Mouse (Mus musculus) liver, postnatal 0 days (tissue): ENCODE measurements around the gene Gm37240.

Experiments
- CTCF ChIP-seq: sonication (generic); IDR thresholded peaks from 2 replicates; pipeline ENCODE4 v1.5.1; 2016; ENCODE audit warnings: antibody characterized with exemption, low read depth
- EP300 ChIP-seq: IDR thresholded peaks from 2 replicates; pipeline ENCODE4 v1.6.1; 2016; ENCODE audit warnings: antibody characterized with exemption, low read depth, mild to moderate bottlenecking

DNA sequence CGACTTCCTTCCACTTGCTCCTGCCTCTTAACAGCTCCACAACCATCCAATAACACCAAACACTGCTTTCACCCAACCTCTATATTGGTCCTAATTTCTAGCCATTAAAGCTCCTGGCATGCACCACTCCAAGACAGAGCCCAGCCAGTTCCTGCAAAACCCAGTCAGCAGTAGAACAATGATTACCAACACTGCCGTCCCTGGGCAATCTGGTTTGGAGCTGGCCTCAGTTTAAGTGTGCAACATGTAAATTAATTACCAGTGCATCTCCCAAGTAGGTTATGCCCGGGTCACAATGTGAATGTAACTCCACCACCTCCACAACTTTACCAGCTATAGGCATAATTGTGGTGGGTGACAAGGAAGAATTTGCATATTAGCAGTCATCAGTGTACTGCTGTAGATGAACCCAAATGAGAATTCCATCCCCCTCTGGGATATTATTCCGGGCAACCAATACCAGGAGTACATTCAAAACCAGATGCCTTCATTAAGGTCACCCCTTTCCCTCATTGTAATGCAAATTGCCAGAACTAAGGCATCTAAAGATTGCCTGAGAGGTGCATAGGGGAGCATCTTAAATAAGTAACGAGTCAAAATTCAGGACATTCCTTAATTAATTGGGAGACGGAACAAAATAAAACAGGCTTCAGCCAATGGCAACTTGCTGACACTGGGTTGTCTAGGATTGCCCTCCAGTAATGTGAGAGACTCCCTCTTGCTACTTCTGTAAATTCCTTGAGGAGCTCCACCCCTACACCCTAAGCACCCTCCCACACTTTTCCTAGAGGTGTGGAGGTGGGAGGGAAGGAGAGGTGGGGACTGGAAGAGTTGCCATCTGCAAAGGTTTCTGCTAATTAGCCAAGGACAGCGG is 549.2 kb downstream of the Gm37240 start:
- TF ChIP-seq CTCF: no peak
- no peak for TF ChIP-seq EP300
